Mouse (Mus musculus) limb, embryonic 10.5 days (tissue): ENCODE measurements at regions not wholly inside any gene's neighbourhood (a gene's known extent, or its start where the extent isn't known, plus 50 kb on each side); places are given as distances from the start of the nearest gene placed in this dataset.
A peak's percentile ranks its signal among the peaks of the same experiment; 100 is the strongest.

Experiments
- DNase-seq: peaks from one replicate; pipeline ENCODE4 v3.0.0-alpha.2; 2017; ENCODE audit warnings: low spot score
- H3K27ac ChIP-seq: fragments of 300-500 bp; sonication (generic); 2 replicates; pipeline ENCODE4 v1.5.1; 2016; ENCODE audit warnings: mild to moderate bottlenecking
- H3K27me3 ChIP-seq: fragments of 300-500 bp; sonication (generic); 2 replicates; pipeline ENCODE4 v1.6.1; 2016; ENCODE audit warnings: low read depth, mild to moderate bottlenecking; ENCODE audit not compliant: poor library complexity, severe bottlenecking
- H3K36me3 ChIP-seq: fragments of 300-500 bp; sonication (generic); 2 replicates; pipeline ENCODE4 v1.6.1; 2016; ENCODE audit warnings: mild to moderate bottlenecking, moderate library complexity
- H3K4me1 ChIP-seq: fragments of 300-500 bp; sonication (generic); 2 replicates; pipeline ENCODE4 v1.6.1; 2016
- H3K4me3 ChIP-seq: fragments of 300-500 bp; sonication (generic); 2 replicates; pipeline ENCODE4 v1.5.1; 2016; ENCODE audit warnings: mild to moderate bottlenecking, moderate library complexity
- H3K9me3 ChIP-seq: fragments of 300-500 bp; sonication (generic); replicated peaks from 2 replicates; pipeline ENCODE4 v1.6.1; 2016; ENCODE audit warnings: mild to moderate bottlenecking
- WGBS: fragments of 180-500 bp; shearing (Covaris S2); methylation state at CpG from one replicate; pipeline ENCODE4 v1.1.7; 2016; 5-methylcytosine and 5-hydroxymethylcytosine counted together

DNA sequence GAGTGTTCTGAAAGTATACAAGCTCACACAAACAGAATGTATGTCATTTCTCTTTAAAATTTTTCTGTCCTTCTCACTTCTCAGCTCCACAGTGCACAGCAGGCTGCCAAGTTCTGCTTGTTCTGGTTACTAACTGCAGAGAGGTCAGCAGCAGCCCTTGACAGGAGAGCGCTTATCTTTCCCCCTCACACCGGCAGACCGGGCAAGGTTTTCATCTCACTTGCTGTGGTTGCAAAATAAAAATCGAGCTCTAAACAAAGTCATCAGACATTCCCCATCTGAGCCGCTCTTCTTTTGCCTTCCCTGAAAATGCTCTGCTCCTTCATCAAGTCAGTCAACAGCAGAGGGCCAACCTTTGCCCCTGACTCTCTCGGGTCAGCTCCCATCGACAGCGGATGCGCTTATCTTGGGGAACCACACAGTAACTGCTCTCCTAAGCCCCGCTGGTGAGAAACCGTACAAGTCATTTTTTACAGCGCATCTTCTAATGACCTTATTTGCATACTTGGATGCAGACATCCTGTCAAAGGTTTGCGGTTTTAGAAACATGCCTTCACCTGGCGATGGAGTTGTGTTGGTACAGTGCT lies 126.6 kb downstream of the Ankrd50 start:
- no peak overlapping the region for H3K27ac ChIP-seq
- no peak overlapping the region for H3K4me3 ChIP-seq
- no peaks in the 10 kb centered on the region for H3K9me3 ChIP-seq
- no peaks in the 10 kb centered on the region for H3K36me3 ChIP-seq
- DNase-seq, result no peak
- H3K27me3 ChIP-seq, result no peaks in the 10 kb centered on the region
- 45% methylated on average over 14 of the region's 14 CpGs for WGBS
- peaks cover 14% of the 10 kb centered on the region for H3K4me1 ChIP-seq

DNA sequence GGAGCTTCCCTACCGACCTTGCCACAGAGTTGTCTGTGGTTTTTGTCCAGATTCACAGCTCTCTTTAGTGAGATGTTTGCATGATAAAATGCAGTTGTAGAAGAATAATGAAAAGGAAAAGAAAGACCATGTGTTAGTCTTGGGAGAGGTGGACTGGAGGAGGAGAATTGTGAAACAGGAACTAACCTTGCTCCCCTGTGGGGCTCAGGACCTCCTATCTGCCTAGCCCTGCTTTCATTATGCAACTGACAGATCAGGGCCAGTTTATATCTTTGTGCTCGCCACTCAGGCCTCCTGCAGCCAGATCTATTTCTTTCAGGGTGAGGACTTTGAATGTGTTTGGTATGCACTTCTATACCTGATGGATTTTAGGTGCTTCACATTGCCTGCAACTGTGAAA lies 140.4 kb downstream of the Ankrd50 start:
- Histone ChIP-seq H3K27ac (no peak overlapping the region), H3K27me3 (no peaks in the 10 kb centered on the region), H3K36me3 (no peaks in the 10 kb centered on the region), H3K4me3 (no peak overlapping the region), H3K4me1 (no peaks in the 10 kb centered on the region), H3K9me3 (no peaks in the 10 kb centered on the region)
- WGBS, result 39% methylated on average over 2 of the region's 2 CpGs
- no peak for DNase-seq

DNA sequence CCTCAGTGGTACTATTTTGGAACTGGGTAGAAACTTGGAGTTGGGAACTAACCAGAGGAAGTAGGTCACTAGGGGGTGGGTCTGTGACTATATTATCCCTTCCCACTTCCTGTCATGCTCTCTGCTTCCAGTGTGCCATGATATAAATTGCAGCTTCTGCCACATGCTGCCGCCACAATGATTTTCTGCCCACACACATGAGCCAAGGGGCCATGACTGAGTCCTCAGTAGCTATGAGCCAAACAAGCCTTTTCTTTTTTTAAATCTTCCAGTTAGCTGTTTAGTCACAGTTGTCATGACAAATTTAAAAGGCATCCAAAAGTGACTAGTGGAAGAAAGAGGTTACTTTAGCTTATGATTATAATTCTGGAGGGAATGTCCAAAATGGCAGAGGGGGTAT lies 143.0 kb downstream of the Ankrd50 start:
- DNase-seq, result no peak
- no peaks in the 10 kb centered on the region for H3K36me3 ChIP-seq
- H3K27me3 ChIP-seq, result no peaks in the 10 kb centered on the region
- H3K4me3 ChIP-seq, result no peak overlapping the region
- WGBS, result 94% methylated on average over 1 of the region's 1 CpGs
- H3K4me1 ChIP-seq, result no peaks in the 10 kb centered on the region
- no peaks in the 10 kb centered on the region for H3K9me3 ChIP-seq
- H3K27ac ChIP-seq, result no peak overlapping the region

DNA sequence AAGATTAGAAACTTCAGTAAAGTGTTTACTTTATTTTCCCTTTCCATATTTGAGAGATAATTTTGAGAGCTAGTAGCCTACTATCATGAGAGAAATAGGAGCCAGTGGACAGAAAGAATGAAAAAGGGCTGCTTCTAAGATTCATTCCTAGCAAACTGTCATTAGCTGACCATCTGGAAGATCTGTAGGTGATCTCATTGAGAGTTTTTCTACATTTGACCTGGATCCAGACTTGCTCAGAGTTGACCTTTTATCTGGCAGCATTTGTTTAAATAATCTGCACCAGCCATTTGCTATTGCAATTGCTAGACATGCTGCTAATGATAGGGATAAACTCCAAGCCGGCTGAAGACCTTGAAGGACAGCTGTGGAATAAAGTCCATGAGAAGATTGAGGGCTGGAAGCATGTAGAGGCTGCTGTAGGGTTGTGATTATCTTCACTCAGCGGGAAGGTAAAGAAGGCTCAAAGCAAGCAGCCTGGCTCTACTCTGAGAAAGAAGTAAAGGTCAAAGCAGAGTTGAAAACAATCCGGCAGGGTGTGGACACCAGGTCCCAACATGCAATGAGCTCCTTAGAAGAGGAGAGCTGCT lies 151.2 kb downstream of the Ankrd50 start:
- H3K27me3 ChIP-seq, result no peaks in the 10 kb centered on the region
- no peak for DNase-seq
- no peak overlapping the region for H3K27ac ChIP-seq
- WGBS, result 86% methylated on average over 3 of the region's 3 CpGs
- no peaks in the 10 kb centered on the region for H3K9me3 ChIP-seq
- H3K4me1 ChIP-seq, result no peaks in the 10 kb centered on the region
- H3K36me3 ChIP-seq, result no peaks in the 10 kb centered on the region
- no peak overlapping the region for H3K4me3 ChIP-seq

DNA sequence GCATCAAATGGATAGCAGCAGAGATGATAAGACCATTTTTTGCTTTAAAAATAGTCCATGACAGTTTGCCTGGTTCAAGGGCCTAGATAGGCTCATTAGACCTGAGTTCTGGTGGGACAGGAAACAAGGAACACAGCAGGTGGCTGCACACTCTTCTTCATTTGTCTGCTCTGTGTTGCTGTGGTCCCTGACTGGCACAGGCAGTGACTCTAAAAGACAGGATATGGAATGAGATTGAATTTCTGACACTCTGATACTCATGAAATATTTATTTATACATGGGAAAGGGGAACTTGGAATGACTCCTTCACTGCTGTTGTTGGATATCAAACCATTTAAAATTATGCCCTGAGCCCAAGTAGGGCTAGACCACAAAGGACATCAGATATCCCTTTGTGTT lies 153.5 kb downstream of the Ankrd50 start:
- H3K9me3 ChIP-seq, result no peaks in the 10 kb centered on the region
- DNase-seq, result no peak
- H3K4me1 ChIP-seq, result no peaks in the 10 kb centered on the region
- no peaks in the 10 kb centered on the region for H3K36me3 ChIP-seq
- H3K4me3 ChIP-seq, result no peak overlapping the region
- no peak overlapping the region for H3K27ac ChIP-seq
- H3K27me3 ChIP-seq, result no peaks in the 10 kb centered on the region

DNA sequence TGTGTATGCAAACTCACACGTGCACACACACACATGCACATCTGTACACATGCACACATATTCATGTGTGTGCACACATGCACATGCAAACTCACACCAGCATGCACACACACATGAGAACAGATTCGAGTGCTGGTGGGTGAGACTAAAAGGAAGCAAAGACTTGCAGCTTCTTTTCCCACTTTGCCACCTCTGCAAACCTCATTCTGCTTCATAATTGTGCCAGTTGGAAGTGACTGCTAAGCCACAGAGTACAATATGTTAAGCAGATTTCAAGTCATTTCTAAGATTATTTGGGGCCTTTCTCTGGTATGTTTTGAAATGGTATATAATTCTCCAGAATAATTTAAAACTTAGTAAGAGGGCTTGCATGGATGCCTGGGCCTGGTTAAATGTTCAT lies 157.4 kb downstream of the Ankrd50 start:
- Histone ChIP-seq H3K27ac (no peak overlapping the region), H3K4me3 (no peak overlapping the region), H3K4me1 (no peaks in the 10 kb centered on the region), H3K27me3 (no peaks in the 10 kb centered on the region), H3K36me3 (no peaks in the 10 kb centered on the region), H3K9me3 (no peaks in the 10 kb centered on the region)
- WGBS, result 79% methylated on average over 2 of the region's 2 CpGs
- DNase-seq, result no peak

DNA sequence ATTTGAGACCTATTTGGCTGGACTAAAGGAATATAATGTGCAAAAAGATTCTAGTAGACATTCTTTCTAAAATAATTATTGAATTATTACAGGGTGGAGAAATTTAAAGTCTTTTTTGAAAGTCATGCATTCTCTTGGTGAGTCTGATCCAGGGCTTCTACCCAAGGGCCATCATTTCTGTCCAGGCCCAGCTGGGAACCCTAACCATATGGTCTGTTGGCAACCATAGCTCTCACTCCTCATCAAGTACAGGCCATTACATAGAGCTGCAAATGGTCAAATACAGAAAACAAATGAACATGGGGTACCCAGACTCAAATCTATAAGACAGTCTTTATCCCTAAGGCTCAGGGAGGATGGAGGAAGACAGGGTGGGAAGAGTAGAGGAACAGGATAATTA lies 158.4 kb downstream of the Ankrd50 start:
- H3K27me3 ChIP-seq, result no peaks in the 10 kb centered on the region
- no peak for DNase-seq
- H3K4me3 ChIP-seq, result no peak overlapping the region
- H3K9me3 ChIP-seq, result no peaks in the 10 kb centered on the region
- H3K36me3 ChIP-seq, result no peaks in the 10 kb centered on the region
- no peaks in the 10 kb centered on the region for H3K4me1 ChIP-seq
- H3K27ac ChIP-seq, result no peak overlapping the region

DNA sequence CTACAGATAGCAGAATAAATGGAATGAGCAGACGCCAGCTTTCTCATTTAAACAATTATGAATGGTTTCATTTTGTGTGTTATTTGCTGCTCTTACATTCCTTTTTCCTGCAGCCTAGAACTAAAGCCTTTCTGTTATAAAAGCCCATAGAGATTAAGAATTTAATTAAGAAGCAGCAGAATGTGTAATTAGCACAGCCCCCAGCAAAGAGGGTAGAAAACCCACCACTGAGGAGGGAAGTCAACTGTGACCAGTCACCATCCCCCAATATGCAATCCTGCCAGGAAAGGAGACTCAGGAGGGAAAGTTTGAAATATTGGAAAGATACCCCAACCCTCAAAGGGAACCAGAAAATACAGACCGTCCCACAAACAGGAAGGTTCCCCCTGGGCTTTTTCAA lies 160.0 kb downstream of the Ankrd50 start:
- no peaks in the 10 kb centered on the region for H3K4me1 ChIP-seq
- H3K27ac ChIP-seq, result no peak overlapping the region
- no peak overlapping the region for H3K4me3 ChIP-seq
- H3K36me3 ChIP-seq, result no peaks in the 10 kb centered on the region
- DNase-seq, result no peak
- no peaks in the 10 kb centered on the region for H3K9me3 ChIP-seq
- H3K27me3 ChIP-seq, result no peaks in the 10 kb centered on the region
- WGBS, result 90% methylated on average over 2 of the region's 2 CpGs

DNA sequence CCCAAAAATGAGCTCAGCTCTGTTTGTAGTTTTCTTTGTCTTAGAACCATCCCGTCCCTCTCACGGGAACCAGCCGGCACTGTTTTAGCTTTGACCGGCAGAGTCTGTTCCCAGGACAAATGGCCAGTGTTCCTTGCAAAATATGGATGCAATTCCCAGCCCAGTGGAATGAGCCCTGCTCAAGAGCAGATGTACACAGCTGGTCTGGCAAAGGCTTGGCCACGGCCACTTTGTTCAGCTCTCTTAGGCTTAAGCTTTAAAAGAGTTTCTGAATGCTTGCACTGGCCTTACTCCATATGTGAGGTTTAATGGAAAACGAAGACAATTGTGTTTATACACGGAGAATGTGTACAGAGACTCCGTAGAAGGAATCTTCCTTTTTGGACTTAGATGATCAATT lies 162.2 kb downstream of the Ankrd50 start:
- Histone ChIP-seq H3K4me3 (no peak overlapping the region), H3K27me3 (no peaks in the 10 kb centered on the region), H3K9me3 (no peaks in the 10 kb centered on the region), H3K36me3 (no peaks in the 10 kb centered on the region), H3K27ac (no peak overlapping the region; the same call in 1 of the 2 replicates), H3K4me1 (no peaks in the 10 kb centered on the region)
- DNase-seq, result no peak
- 77% methylated on average over 8 of the region's 8 CpGs for WGBS

DNA sequence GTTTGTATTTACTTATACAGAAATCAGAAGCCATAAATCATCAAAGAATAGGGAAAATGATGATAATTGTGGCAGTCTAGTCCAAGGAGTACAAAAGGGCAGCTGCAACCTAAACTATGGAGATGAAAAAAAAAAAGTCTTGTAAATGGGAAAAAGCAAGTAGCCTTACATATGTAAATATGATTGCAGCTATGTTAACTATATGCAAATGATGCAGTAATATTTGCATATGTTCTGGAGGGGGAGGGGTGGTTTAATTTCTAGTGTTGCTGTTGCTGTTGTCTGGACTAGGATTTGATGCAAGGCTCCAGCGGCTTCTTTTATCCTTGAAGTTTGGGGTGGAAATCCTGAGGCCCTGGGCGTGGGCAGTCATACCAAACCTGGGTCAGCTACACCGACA lies 163.0 kb downstream of the Ankrd50 start:
- 90% methylated on average over 3 of the region's 3 CpGs for WGBS

DNA sequence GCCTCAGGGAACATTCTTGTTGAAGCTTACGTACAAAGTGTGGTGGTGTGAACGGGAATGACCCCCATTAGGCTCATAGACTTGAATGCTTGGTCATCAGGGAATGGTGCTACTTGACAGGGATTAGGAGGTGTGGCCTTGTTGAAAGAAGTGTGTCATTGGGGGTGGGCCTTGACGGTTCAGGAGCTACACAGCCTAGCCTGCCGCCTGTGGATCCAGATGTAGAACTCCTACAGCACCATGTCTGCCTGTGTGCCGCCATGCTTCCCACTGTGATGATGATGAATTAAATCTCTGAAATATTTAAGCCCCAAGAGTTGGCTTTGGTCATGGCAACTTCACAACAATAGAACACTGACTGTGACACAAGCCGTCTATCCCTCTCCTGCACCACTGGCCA lies 163.6 kb downstream of the Ankrd50 start:
- Histone ChIP-seq H3K27me3 (no peaks in the 10 kb centered on the region), H3K36me3 (no peaks in the 10 kb centered on the region), H3K4me1 (no peaks in the 10 kb centered on the region), H3K9me3 (no peaks in the 10 kb centered on the region), H3K27ac (no peak overlapping the region), H3K4me3 (no peak overlapping the region)
- WGBS, result 89% methylated on average over 6 of the region's 6 CpGs
- DNase-seq, result no peak

More for the DNA sequence above, 163.0 kb downstream of the Ankrd50 start:
- no peak overlapping the region for H3K4me3 ChIP-seq
- DNase-seq, result no peak
- no peaks in the 10 kb centered on the region for H3K9me3 ChIP-seq
- no peaks in the 10 kb centered on the region for H3K27me3 ChIP-seq
- H3K36me3 ChIP-seq, result no peaks in the 10 kb centered on the region
- no peaks in the 10 kb centered on the region for H3K4me1 ChIP-seq
- H3K27ac ChIP-seq, result no peak overlapping the region

DNA sequence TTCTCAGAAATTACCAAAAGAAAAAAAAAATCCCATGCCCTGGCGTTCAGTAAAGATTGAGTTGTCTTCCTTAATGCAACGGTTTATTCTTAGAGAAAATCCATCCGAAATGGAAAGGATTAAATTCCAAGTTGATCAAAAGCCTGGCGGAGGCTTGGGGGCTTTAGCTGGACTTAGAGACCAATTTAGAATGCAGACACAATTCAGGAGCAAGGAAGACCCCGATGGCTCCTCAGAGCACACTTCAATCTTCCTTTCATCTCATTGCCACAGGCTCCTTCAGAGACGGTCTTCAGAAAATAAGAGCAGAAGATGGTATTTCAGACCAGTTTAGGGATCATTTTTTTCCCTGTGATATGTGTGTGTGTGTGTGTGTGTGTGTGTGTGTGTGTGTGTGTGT lies 171.8 kb downstream of the Ankrd50 start:
- H3K9me3 ChIP-seq, result no peaks in the 10 kb centered on the region
- H3K36me3 ChIP-seq, result no peaks in the 10 kb centered on the region
- H3K4me3 ChIP-seq, result no peak overlapping the region
- no peaks in the 10 kb centered on the region for H3K27me3 ChIP-seq
- 88% methylated on average over 6 of the region's 6 CpGs for WGBS
- peak; percentile 5 for DNase-seq
- no peaks in the 10 kb centered on the region for H3K4me1 ChIP-seq
- no peak overlapping the region for H3K27ac ChIP-seq

DNA sequence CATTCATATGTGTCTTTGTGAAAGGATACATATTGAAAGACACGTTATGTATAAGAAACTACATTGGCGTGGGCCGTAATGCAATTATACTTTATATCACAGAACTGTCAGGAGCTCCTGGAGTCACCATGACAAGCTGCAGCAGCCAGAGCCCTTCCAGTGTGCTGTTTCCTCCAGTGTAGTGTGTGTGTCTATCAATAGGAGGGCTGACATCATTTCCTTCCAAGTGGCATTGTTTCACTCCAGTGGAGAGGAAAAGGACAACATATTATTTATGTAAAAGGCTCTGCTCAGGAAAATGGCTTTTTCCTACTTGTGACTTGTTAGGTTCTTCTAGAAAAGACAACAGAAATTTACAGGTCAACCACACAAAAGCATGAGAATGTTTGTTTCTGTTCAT lies 172.5 kb downstream of the Ankrd50 start:
- H3K4me1 ChIP-seq, result 0 out of 2 replicates have a peak, but pooled peaks cover under 1% of the 10 kb centered on the region
- no peak overlapping the region for H3K4me3 ChIP-seq
- no peak for DNase-seq
- H3K9me3 ChIP-seq, result no peaks in the 10 kb centered on the region
- H3K27ac ChIP-seq, result no peak overlapping the region
- no peaks in the 10 kb centered on the region for H3K27me3 ChIP-seq
- 84% methylated on average over 3 of the region's 3 CpGs for WGBS
- H3K36me3 ChIP-seq, result no peaks in the 10 kb centered on the region
